Mouse (Mus musculus) embryo, embryonic 11.5 days (tissue): ENCODE measurements at regions not wholly inside any gene's neighbourhood (a gene's known extent, or its start where the extent isn't known, plus 50 kb on each side); places are given as distances from the start of the nearest gene placed in this dataset.

ENCODE experiments used
- DNase-seq: peaks from one replicate; pipeline ENCODE4 v3.0.0-alpha.2; 2012; ENCODE audit warnings: low read depth, low spot score

DNA sequence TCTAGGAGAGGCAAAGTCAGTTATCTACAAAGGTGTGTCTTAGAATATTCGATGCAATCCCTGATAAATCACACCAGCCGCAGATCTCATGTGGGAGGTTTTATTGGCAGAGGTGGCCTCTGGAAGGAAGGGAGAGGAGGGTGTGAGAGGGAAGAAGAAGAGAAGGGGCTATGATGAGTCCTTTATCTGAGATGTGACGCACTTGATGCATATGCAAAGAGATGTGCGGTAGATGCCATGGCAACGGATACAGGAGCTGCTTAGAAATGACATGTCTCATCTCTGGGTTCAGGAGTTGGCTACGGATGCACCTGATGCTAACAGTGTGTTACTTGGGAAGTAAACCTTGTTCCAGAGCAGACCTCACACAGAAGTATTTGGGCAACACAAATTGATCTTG is 718.6 kb upstream of the Gm21961 start:
- DNase-seq, result no peak

DNA sequence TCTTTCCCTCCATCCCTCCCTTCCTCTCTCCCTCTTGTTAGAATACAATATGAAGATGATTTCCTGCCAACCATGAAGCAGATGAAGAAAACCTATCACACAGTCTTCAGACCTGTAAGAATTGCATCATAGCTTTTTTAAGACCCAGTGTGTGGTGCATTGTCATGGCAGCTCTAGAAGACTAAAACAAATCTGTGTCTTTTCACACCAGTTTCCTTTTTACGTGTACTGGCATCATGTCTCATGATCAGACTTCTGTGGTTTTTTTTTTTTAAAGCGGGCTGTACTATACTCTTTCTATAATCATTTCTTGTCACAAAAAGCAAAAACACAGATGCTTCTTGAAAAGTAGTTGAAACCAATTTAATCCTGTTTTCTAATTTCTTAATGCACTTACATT is 716.6 kb upstream of the Gm21961 start:
- DNase-seq, result no peak

- DNase-seq, result no peak
Measured at GRCm38 (mm10) chr15:65727061-65727460, 712.4 kb upstream of the Gm21961 start.

DNA sequence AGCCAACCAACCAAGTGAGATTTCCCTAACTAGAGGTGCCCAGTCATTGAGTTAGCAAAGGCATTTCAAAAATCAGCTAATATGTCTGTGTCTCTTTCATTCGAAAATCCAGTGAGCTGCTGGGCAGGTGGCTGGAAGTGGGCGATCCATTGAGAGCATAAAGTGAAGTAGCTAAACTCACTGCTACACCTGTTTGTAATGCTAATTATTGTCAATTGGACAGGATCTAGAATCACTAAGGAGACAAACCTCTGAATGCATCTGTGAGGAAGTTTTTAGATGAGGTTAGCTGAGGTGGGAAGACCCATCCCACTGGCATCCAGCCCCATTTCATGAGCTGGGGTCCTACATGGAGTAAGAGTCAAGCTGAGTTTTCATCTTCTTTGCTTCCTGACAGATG is 711.6 kb upstream of the Gm21961 start:
- no peak for DNase-seq

GRCm38 (mm10) chr15:65703559-65703958 is 688.9 kb upstream of the Gm21961 start:
- DNase-seq, result peak; percentile 3

GRCm38 (mm10) chr15:65701510-65701909 is 686.8 kb upstream of the Gm21961 start:
- DNase-seq, result peak; percentile 2

GRCm38 (mm10) chr15:65698596-65698995 is 683.9 kb upstream of the Gm21961 start:
- no peak for DNase-seq
